Mouse (Mus musculus) intestine, postnatal 0 days (tissue): ENCODE measurements around the gene Vwa5b1. TPM values are rescaled to one million over a fixed set of nuclear protein-coding genes. Genes with fewer than 3 reads are reported as not detected.

Experiments used
- ATAC-seq: fragments of 200-750 bp; cut with Nextera tagmentation; 2 replicates; pipeline ENCODE4 v1.8.0; 2017; ENCODE audit warnings: mild to moderate bottlenecking, moderate TSS enrichment, moderate library complexity
- H3K27ac ChIP-seq: fragments of 300-500 bp; sonication (generic); 2 replicates; pipeline ENCODE4 v1.5.1; 2014; ENCODE audit warnings: mild to moderate bottlenecking, low read depth, low read length, moderate library complexity
- H3K27me3 ChIP-seq: fragments of 300-500 bp; sonication (generic); replicated peaks from 2 replicates; pipeline ENCODE4 v1.6.1; 2014; ENCODE audit warnings: low read length, mixed read lengths; ENCODE audit not compliant: control insufficient read depth, insufficient read depth
- H3K36me3 ChIP-seq: fragments of 300-500 bp; sonication (generic); 2 replicates; pipeline ENCODE4 v1.6.1; 2014; ENCODE audit warnings: mild to moderate bottlenecking, moderate library complexity; ENCODE audit not compliant: control insufficient read depth, insufficient read depth
- H3K4me1 ChIP-seq: fragments of 300-500 bp; sonication (generic); replicated peaks from 2 replicates; pipeline ENCODE4 v1.6.1; 2014; ENCODE audit warnings: antibody characterized with exemption, low read length, mixed read lengths; ENCODE audit not compliant: control insufficient read depth, insufficient read depth
- H3K4me2 ChIP-seq: fragments of 300-500 bp; sonication (generic); replicated peaks from 2 replicates; pipeline ENCODE4 v1.6.1; 2014; ENCODE audit warnings: low read depth, mild to moderate bottlenecking, moderate library complexity
- H3K4me3 ChIP-seq: fragments of 300-500 bp; sonication (generic); 2 replicates; pipeline ENCODE4 v1.5.1; 2014; ENCODE audit warnings: low read depth, low read length
- H3K9ac ChIP-seq: fragments of 300-500 bp; sonication (generic); 2 replicates; pipeline ENCODE4 v1.6.1; 2014; ENCODE audit warnings: mild to moderate bottlenecking, low read depth, low read length
- H3K9me3 ChIP-seq: fragments of 300-500 bp; sonication (generic); 2 replicates; pipeline ENCODE4 v1.6.1; 2016; ENCODE audit warnings: mixed run types; ENCODE audit not compliant: control insufficient read depth
- CTCF ChIP-seq: sonication (generic); IDR thresholded peaks from 2 replicates; pipeline ENCODE4 v1.5.1; 2016; ENCODE audit warnings: low read depth, mild to moderate bottlenecking, control low read depth, antibody characterized with exemption, moderate library complexity
- WGBS: fragments of 180-500 bp; shearing (Covaris S2); extraction: QIAGEN DNeasy Blood & Tissue Kit; methylation state at CpG from one replicate; pipeline ENCODE4 v1.1.7; 2014; 5-methylcytosine and 5-hydroxymethylcytosine counted together
- polyA plus RNA-seq: library from polyadenylated mRNA; unstranded; fragments of >200 nt; fragmentation: Nextera tagmentation; extraction: Ambion mirVana; gene quantifications from 2 replicates; pipeline ENCODE4 v1.2.1, GENCODE M21; 2015

Vwa5b1 gene
- polyA plus RNA-seq, 1 experiment from 2014 or later: 0.16 TPM

GRCm38 (mm10) chr4:138517153-138517789 lies 118.4 kb downstream of the Vwa5b1 start:
- H3K9ac ChIP-seq: no peak overlapping the region
- no peaks in the 10 kb centered on the region for H3K36me3 ChIP-seq
- H3K9me3 ChIP-seq: no peaks in the 10 kb centered on the region
- 61% methylated on average over 9 of the region's 9 CpGs for WGBS
- H3K4me3 ChIP-seq: no peak overlapping the region
- H3K27ac ChIP-seq: no peak overlapping the region
- ATAC-seq: no peak
- no peaks in the 10 kb centered on the region for H3K4me1 ChIP-seq
- no peaks in the 10 kb centered on the region for H3K27me3 ChIP-seq
- H3K4me2 ChIP-seq: no peak overlapping the region
- no peak for TF ChIP-seq CTCF

GRCm38 (mm10) chr4:138516448-138516847 lies 119.2 kb downstream of the Vwa5b1 start:
- ATAC-seq: no peak
- TF ChIP-seq CTCF: no peak

More at GRCm38 (mm10) chr4:138516448-138516847, 119.2 kb downstream of the Vwa5b1 start:
- WGBS: 56% methylated on average over 3 of the region's 3 CpGs
- H3K4me1 ChIP-seq: no peaks in the 10 kb centered on the region
- H3K9ac ChIP-seq: no peak overlapping the region
- no peaks in the 10 kb centered on the region for H3K9me3 ChIP-seq
- H3K27ac ChIP-seq: no peak overlapping the region
- H3K4me3 ChIP-seq: no peak overlapping the region
- H3K4me2 ChIP-seq: no peak overlapping the region
- no peaks in the 10 kb centered on the region for H3K27me3 ChIP-seq
- no peaks in the 10 kb centered on the region for H3K36me3 ChIP-seq

Other genes starting within 250 kb of the Vwa5b1 start
- gene Fam43b, start 239.4 kb downstream of the Vwa5b1 start, polyA plus RNA-seq: not detected in 2 replicates
- 34.7 and 35.0 TPM in 2 replicates for gene Mul1, start 201.2 kb downstream of the Vwa5b1 start, polyA plus RNA-seq
- 10.9 and 12.2 TPM in 2 replicates for gene Camk2n1, start 181.6 kb downstream of the Vwa5b1 start, polyA plus RNA-seq
- gene Pla2g2c, start 88.9 kb upstream of the Vwa5b1 start, polyA plus RNA-seq: 0.09 and 0.21 TPM in 2 replicates
- gene Ubxn10, start 101.3 kb upstream of the Vwa5b1 start, polyA plus RNA-seq: 0.51 and 0.83 TPM in 2 replicates
- gene Pla2g2f, start 121.7 kb upstream of the Vwa5b1 start, polyA plus RNA-seq: 0.46 and 0.64 TPM in 2 replicates
- 1.5 and 2.3 TPM in 2 replicates for gene Pla2g2d, start 139.9 kb upstream of the Vwa5b1 start, polyA plus RNA-seq
- gene Pla2g5, start 227.6 kb upstream of the Vwa5b1 start, polyA plus RNA-seq: 0.22 and 0.39 TPM in 2 replicates
- gene Gm13030, start 238.1 kb upstream of the Vwa5b1 start, polyA plus RNA-seq: not detected in 2 replicates
- 0.30 and 0.52 TPM in 2 replicates for gene Pla2g2e, start 242.1 kb upstream of the Vwa5b1 start, polyA plus RNA-seq